Mouse (Mus musculus): ENCODE results near the gene Ttc5.
"Not testable (repeated sequence)": the region's sequence is repeated elsewhere in the genome, so short reads cannot be mapped to it uniquely, and the experiment has no call there.

Gene Ttc5

GRCm38 (mm10) chr14:50771342-50771741 is 14.0 kb downstream of the Ttc5 start:
- DNase-seq (ENCODE audit: low spot score): no peak

GRCm38 (mm10) chr14:50765736-50766135 is 19.6 kb downstream of the Ttc5 start:
- DNase-seq (ENCODE audit: low spot score): no peak

- DNase-seq (ENCODE audit: low spot score): no peak
Measured at GRCm38 (mm10) chr14:50758416-50759085, 26.8 kb downstream of the Ttc5 start.

- DNase-seq (ENCODE audit: low spot score): no peak
Measured at GRCm38 (mm10) chr14:50744994-50745393, 40.3 kb downstream of the Ttc5 start, which contains the start of gene Olfr749. TSS of gene Olfr749 (minus strand) at chr14:50745094.

- DNase-seq (ENCODE audit: low spot score): no peak
Measured at GRCm38 (mm10) chr14:50741584-50741983, 43.7 kb downstream of the Ttc5 start.

GRCm38 (mm10) chr14:50740334-50740733 is 45.0 kb downstream of the Ttc5 start:
- no peak for DNase-seq (ENCODE audit: low spot score)

GRCm38 (mm10) chr14:50722371-50722770 is 62.9 kb downstream of the Ttc5 start:
- not testable (repeated sequence) for DNase-seq (ENCODE audit: low spot score)

- DNase-seq (ENCODE audit: low spot score): not testable (repeated sequence)
Measured at GRCm38 (mm10) chr14:50719875-50720274, 65.4 kb downstream of the Ttc5 start.

Measured in ovary, postnatal 14 days (tissue).